Mouse (Mus musculus): ENCODE measurements around the gene Nr2c1. TPM values are rescaled to one million over a fixed set of nuclear protein-coding genes. Genes with fewer than 3 reads are reported as not detected.

Nr2c1 gene
- polyA plus RNA-seq, 1 experiment from 2014 or later = 9.8 TPM

DNA sequence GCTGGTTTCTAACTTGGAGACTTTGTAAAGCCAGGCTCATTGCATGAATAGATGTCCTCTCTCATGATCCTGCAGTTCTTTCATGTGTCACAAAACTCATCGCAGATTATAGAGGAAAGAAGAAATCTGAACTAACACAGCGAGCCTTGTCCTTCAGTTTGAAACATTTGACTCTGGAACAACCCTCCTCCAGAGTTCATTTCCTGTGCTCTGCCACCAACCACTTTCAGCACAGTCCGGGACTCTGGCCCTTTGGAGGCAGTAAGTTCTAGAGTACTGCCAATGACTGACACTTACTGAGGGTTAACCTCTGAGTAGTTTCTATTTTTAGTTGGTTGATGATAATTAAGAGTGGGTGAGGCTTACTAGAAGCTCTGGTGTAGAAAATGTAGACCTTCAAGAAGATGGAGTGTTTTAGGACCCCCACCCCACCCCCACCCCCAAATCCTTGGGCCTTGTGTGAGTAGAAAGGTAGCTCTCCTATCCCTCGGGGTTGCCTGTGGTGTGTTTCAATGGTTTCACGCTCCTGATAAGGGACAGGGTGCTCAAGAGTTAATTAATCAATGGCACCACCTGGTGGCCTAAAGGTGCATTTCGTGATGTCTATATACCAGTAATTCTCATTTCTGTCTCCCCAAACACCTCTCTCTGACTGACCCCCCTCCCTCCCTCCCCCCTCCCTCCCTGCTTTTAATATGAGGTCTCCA is 31.8 kb upstream of the Nr2c1 start:
- ATAC-seq (ENCODE audit: low read depth) = peak; percentile 93
- H3K9me3 ChIP-seq (ENCODE audit: control insufficient read depth, low read length) = no peaks in the 10 kb centered on the region
- 23% methylated on average over 6 of the region's 6 CpGs for WGBS
- no peaks in the 10 kb centered on the region for H3K27me3 ChIP-seq (ENCODE audit: control insufficient read depth, insufficient read depth, low read depth, low read length)
- no peak overlapping the region for H3K4me3 ChIP-seq (ENCODE audit: low read length)
- H3K27ac ChIP-seq (ENCODE audit: low read length) = no peak overlapping the region; the same call in 1 of the 2 replicates
- no peak overlapping the region for H3K9ac ChIP-seq (ENCODE audit: low read length)
- H3K4me1 ChIP-seq (replicated peaks; ENCODE audit: control insufficient read depth, insufficient read depth, low read length) = peaks cover 7% of the 10 kb centered on the region
- peak overlapping the region; percentile 34 for H3K4me2 ChIP-seq (ENCODE audit: low read depth, low read length)
- no peaks in the 10 kb centered on the region; the same call in 1 of the 2 replicates for H3K36me3 ChIP-seq (ENCODE audit: control insufficient read depth, insufficient read depth, low read length)

- Histone ChIP-seq H3K4me2 (ENCODE audit: low read depth, low read length) (no peak overlapping the region), H3K27ac (ENCODE audit: low read length) (0 out of 2 replicates have a peak overlapping the region, but pooled peaks have one; percentile 30), H3K9me3 (ENCODE audit: control insufficient read depth, low read length) (no peaks in the 10 kb centered on the region), H3K4me1 (replicated peaks; ENCODE audit: control insufficient read depth, insufficient read depth, low read length) (peaks cover 7% of the 10 kb centered on the region), H3K9ac (ENCODE audit: low read length) (0 out of 2 replicates have a peak overlapping the region, but pooled peaks have one; percentile 23), H3K4me3 (ENCODE audit: low read length) (no peak overlapping the region), H3K27me3 (ENCODE audit: control insufficient read depth, insufficient read depth, low read depth, low read length) (no peaks in the 10 kb centered on the region), H3K36me3 (ENCODE audit: control insufficient read depth, insufficient read depth, low read length) (no peaks in the 10 kb centered on the region; the same call in 1 of the 2 replicates)
- WGBS = 46% methylated on average over 12 of the region's 12 CpGs
- 0 out of 2 replicates have a peak, but pooled peaks have one; percentile 31 for ATAC-seq (ENCODE audit: low read depth)
These were observed 31.0 kb upstream of the Nr2c1 start for GRCm38 (mm10) chr10:94116781-94117340.

DNA sequence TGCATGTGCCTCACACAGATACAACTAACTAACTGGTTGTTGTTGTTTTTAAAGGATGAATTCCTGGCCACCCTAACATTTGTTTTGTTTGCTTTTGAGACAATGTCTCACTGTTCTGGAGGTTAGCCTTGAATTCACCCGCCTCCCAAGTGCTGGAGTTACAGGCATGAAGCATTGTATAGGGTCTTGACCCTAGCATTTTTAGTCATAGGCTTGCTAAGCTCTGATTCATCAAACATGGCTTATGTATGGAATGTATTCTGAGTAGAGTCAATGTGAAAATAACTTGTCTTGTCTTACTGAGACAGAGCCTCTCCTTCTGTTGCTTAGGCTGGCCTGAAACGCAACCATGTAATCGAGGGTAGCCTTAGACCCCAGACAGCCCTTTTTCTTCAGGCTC is 29.9 kb upstream of the Nr2c1 start:
- WGBS = 88% methylated on average over 3 of the region's 3 CpGs
- H3K4me3 ChIP-seq (ENCODE audit: low read length) = no peak overlapping the region
- H3K36me3 ChIP-seq (ENCODE audit: control insufficient read depth, insufficient read depth, low read length) = no peaks in the 10 kb centered on the region; the same call in 1 of the 2 replicates
- no peak for ATAC-seq (ENCODE audit: low read depth)
- peaks cover 7% of the 10 kb centered on the region for H3K4me1 ChIP-seq (replicated peaks; ENCODE audit: control insufficient read depth, insufficient read depth, low read length)
- H3K27ac ChIP-seq (ENCODE audit: low read length) = no peak overlapping the region
- H3K9ac ChIP-seq (ENCODE audit: low read length) = no peak overlapping the region
- H3K9me3 ChIP-seq (ENCODE audit: control insufficient read depth, low read length) = no peaks in the 10 kb centered on the region
- H3K4me2 ChIP-seq (ENCODE audit: low read depth, low read length) = no peak overlapping the region
- H3K27me3 ChIP-seq (ENCODE audit: control insufficient read depth, insufficient read depth, low read depth, low read length) = no peaks in the 10 kb centered on the region

DNA sequence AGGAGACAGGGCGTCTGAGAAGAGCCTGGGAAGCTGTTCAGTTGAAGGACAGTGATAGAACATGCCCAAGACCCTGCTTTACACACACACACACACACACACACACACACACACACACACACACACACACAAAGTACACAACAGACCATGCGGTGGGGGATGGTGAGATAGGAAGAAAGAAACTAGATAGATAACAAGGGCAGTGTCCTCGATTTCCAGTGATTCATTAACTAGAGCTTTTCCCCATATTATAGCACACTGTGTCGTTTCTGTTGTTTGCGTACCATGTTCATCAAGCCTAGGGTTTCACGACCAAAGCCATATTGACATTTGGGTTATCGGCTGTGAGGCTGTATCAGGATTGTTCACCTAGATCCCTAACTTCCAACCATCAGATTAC is 28.8 kb upstream of the Nr2c1 start:
- WGBS = 81% methylated on average over 7 of the region's 7 CpGs

DNA sequence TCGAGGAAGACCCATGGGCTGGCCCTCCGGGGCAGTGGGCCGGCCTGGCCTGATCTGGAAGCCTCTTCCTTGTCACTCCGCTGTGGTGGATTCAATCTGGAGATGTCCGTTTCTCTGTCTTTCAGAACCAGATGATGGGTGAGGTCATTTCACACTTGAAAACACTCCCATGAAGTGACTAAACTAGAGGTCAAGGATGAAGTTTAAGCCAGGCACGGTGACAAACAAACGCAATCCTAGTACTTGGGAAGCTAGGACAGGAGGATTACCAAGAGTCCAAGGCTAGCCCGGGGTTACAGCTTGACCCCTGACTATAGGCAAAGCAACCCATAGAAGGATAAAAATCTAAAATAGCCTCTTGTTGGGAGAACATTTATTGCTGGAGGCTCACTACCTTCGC is 27.1 kb upstream of the Nr2c1 start:
- H3K27me3 ChIP-seq (ENCODE audit: control insufficient read depth, insufficient read depth, low read depth, low read length) = no peaks in the 10 kb centered on the region
- H3K4me3 ChIP-seq (ENCODE audit: low read length) = no peak overlapping the region
- H3K9ac ChIP-seq (ENCODE audit: low read length) = no peak overlapping the region
- no peaks in the 10 kb centered on the region for H3K9me3 ChIP-seq (ENCODE audit: control insufficient read depth, low read length)
- no peaks in the 10 kb centered on the region; the same call in 1 of the 2 replicates for H3K36me3 ChIP-seq (ENCODE audit: control insufficient read depth, insufficient read depth, low read length)
- peaks cover 5% of the 10 kb centered on the region for H3K4me1 ChIP-seq (replicated peaks; ENCODE audit: control insufficient read depth, insufficient read depth, low read length)
- WGBS = 87% methylated on average over 9 of the region's 9 CpGs
- no peak overlapping the region for H3K27ac ChIP-seq (ENCODE audit: low read length)
- no peak for ATAC-seq (ENCODE audit: low read depth)
- H3K4me2 ChIP-seq (ENCODE audit: low read depth, low read length) = no peak overlapping the region

More for the DNA sequence above, 28.8 kb upstream of the Nr2c1 start:
- Histone ChIP-seq H3K9me3 (ENCODE audit: control insufficient read depth, low read length) (no peaks in the 10 kb centered on the region), H3K27me3 (ENCODE audit: control insufficient read depth, insufficient read depth, low read depth, low read length) (no peaks in the 10 kb centered on the region), H3K27ac (ENCODE audit: low read length) (no peak overlapping the region), H3K4me2 (ENCODE audit: low read depth, low read length) (no peak overlapping the region), H3K9ac (ENCODE audit: low read length) (no peak overlapping the region), H3K4me3 (ENCODE audit: low read length) (no peak overlapping the region), H3K4me1 (replicated peaks; ENCODE audit: control insufficient read depth, insufficient read depth, low read length) (peaks cover 7% of the 10 kb centered on the region), H3K36me3 (ENCODE audit: control insufficient read depth, insufficient read depth, low read length) (no peaks in the 10 kb centered on the region; the same call in 1 of the 2 replicates)
- ATAC-seq (ENCODE audit: low read depth) = no peak

DNA sequence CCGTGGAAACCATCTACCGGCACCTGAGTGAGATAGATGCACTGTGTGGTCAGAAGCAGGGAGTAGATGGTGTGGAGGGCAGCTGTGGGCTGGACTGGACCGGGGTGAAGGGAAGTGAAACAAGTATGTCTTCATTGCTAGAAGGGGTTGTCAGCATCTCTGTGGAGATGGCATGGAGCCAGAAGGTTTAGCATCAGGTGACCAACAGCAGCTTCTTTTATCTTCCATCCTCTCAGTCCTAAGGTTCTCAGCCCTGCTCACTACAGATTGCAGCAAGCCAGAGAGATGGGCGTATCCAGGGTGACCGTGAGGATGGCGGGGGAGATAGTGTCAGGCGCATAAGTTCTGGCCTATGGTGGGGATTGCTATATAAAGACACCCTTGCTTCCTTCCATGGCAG is 25.2 kb upstream of the Nr2c1 start:
- H3K9ac ChIP-seq (ENCODE audit: low read length) = no peak overlapping the region
- no peak for ATAC-seq (ENCODE audit: low read depth)
- no peaks in the 10 kb centered on the region for H3K9me3 ChIP-seq (ENCODE audit: control insufficient read depth, low read length)
- H3K27ac ChIP-seq (ENCODE audit: low read length) = no peak overlapping the region
- H3K4me1 ChIP-seq (replicated peaks; ENCODE audit: control insufficient read depth, insufficient read depth, low read length) = no peaks in the 10 kb centered on the region
- no peaks in the 10 kb centered on the region for H3K27me3 ChIP-seq (ENCODE audit: control insufficient read depth, insufficient read depth, low read depth, low read length)
- 84% methylated on average over 7 of the region's 7 CpGs for WGBS
- no peak overlapping the region for H3K4me2 ChIP-seq (ENCODE audit: low read depth, low read length)
- H3K36me3 ChIP-seq (ENCODE audit: control insufficient read depth, insufficient read depth, low read length) = no peaks in the 10 kb centered on the region; the same call in 1 of the 2 replicates
- no peak overlapping the region for H3K4me3 ChIP-seq (ENCODE audit: low read length)

- WGBS = 92% methylated on average over 5 of the region's 5 CpGs
- Histone ChIP-seq H3K4me1 (replicated peaks; ENCODE audit: control insufficient read depth, insufficient read depth, low read length) (peaks cover 6% of the 10 kb centered on the region), H3K27me3 (ENCODE audit: control insufficient read depth, insufficient read depth, low read depth, low read length) (no peaks in the 10 kb centered on the region), H3K4me3 (ENCODE audit: low read length) (no peak overlapping the region), H3K9me3 (ENCODE audit: control insufficient read depth, low read length) (no peaks in the 10 kb centered on the region), H3K4me2 (ENCODE audit: low read depth, low read length) (no peak overlapping the region), H3K36me3 (ENCODE audit: control insufficient read depth, insufficient read depth, low read length) (no peaks in the 10 kb centered on the region; the same call in 1 of the 2 replicates), H3K27ac (ENCODE audit: low read length) (no peak overlapping the region), H3K9ac (ENCODE audit: low read length) (no peak overlapping the region)
- no peak for ATAC-seq (ENCODE audit: low read depth)
These were observed 24.2 kb upstream of the Nr2c1 start for GRCm38 (mm10) chr10:94123581-94123980.

GRCm38 (mm10) chr10:94124376-94124775 is 23.4 kb upstream of the Nr2c1 start:
- Histone ChIP-seq H3K4me1 (replicated peaks; ENCODE audit: control insufficient read depth, insufficient read depth, low read length) (peaks cover 9% of the 10 kb centered on the region), H3K4me2 (ENCODE audit: low read depth, low read length) (no peak overlapping the region), H3K4me3 (ENCODE audit: low read length) (no peak overlapping the region), H3K27ac (ENCODE audit: low read length) (no peak overlapping the region), H3K9me3 (ENCODE audit: control insufficient read depth, low read length) (no peaks in the 10 kb centered on the region), H3K9ac (ENCODE audit: low read length) (no peak overlapping the region), H3K27me3 (ENCODE audit: control insufficient read depth, insufficient read depth, low read depth, low read length) (no peaks in the 10 kb centered on the region), H3K36me3 (ENCODE audit: control insufficient read depth, insufficient read depth, low read length) (no peaks in the 10 kb centered on the region; the same call in 1 of the 2 replicates)
- WGBS = 70% methylated on average over 5 of the region's 5 CpGs
- ATAC-seq (ENCODE audit: low read depth) = no peak

GRCm38 (mm10) chr10:94129680-94130119 is 18.1 kb upstream of the Nr2c1 start:
- peak overlapping the region; percentile 25; the same call in 1 of the 2 replicates for H3K4me2 ChIP-seq (ENCODE audit: low read depth, low read length)
- 17% methylated on average over 9 of the region's 9 CpGs for WGBS
- peak overlapping the region; percentile 81 for H3K27ac ChIP-seq (ENCODE audit: low read length)
- H3K9me3 ChIP-seq (ENCODE audit: control insufficient read depth, low read length) = no peaks in the 10 kb centered on the region
- H3K9ac ChIP-seq (ENCODE audit: low read length) = no peak overlapping the region
- no peaks in the 10 kb centered on the region for H3K36me3 ChIP-seq (ENCODE audit: control insufficient read depth, insufficient read depth, low read length)
- H3K4me1 ChIP-seq (replicated peaks; ENCODE audit: control insufficient read depth, insufficient read depth, low read length) = peaks cover 18% of the 10 kb centered on the region
- H3K27me3 ChIP-seq (ENCODE audit: control insufficient read depth, insufficient read depth, low read depth, low read length) = no peaks in the 10 kb centered on the region
- H3K4me3 ChIP-seq (ENCODE audit: low read length) = no peak overlapping the region
- ATAC-seq (ENCODE audit: low read depth) = peak; percentile 85

Data from lung, embryonic 16.5 days (tissue).